ENCODE assay signal across 47 mouse cellular contexts in genomic region chr7:5448627-5449026, GRCm38 (mm10). TPM values are rescaled to one million over a fixed set of nuclear protein-coding genes. Genes with fewer than 3 reads are reported as not detected.
"Had no signal": no experiment of that assay in that cellular context is flagged by ENCODE, and none has a peak within 500 bp of the region (broad histone marks: within the 10 kb centered on the region; RNA-seq: fewer than 3 reads in every experiment).

No protein-coding gene starts in this region.

- H3K9ac ChIP-seq: limb, embryonic 12.5 days; limb, embryonic 13.5 days; limb, embryonic 15.5 days; liver, embryonic 12.5 days; liver, embryonic 13.5 days; liver, embryonic 14.5 days; liver, embryonic 15.5 days; lung, embryonic 14.5 days; lung, embryonic 15.5 days; midbrain, embryonic 12.5 days; midbrain, embryonic 13.5 days; midbrain, embryonic 15.5 days; neural tube, embryonic 12.5 days had no signal

- DNase-seq: left cerebral cortex, postnatal 4 days; liver; liver, embryonic 13.5 days; lung, adult 18-20 months; lung, adult 2 months; lung, embryonic 14.5 days; lung, postnatal 10 days; lung, postnatal 14 days; lung, postnatal 36 days; lung, postnatal 4 days; midbrain, embryonic 14.5 days had no signal

- H3K36me3 ChIP-seq: limb, embryonic 10.5 days; limb, embryonic 12.5 days; limb, embryonic 13.5 days; limb, embryonic 15.5 days; liver, embryonic 12.5 days; liver, embryonic 13.5 days; liver, embryonic 15.5 days; lung, embryonic 15.5 days; midbrain, embryonic 10.5 days; midbrain, embryonic 12.5 days; midbrain, embryonic 13.5 days; midbrain, embryonic 15.5 days; neural tube, embryonic 12.5 days had no signal

- H3K9me3 ChIP-seq: limb, embryonic 15.5 days; lung, embryonic 15.5 days; megakaryocyte, embryonic 14.5 days; midbrain, embryonic 15.5 days had no signal

- H3K27ac ChIP-seq: left cerebral cortex, adult 2 months; limb, embryonic 10.5 days; limb, embryonic 12.5 days; limb, embryonic 13.5 days; limb, embryonic 15.5 days; liver, embryonic 12.5 days; liver, embryonic 13.5 days; liver, embryonic 14.5 days; liver, embryonic 15.5 days; lung, embryonic 15.5 days; macrophage; midbrain, embryonic 10.5 days; midbrain, embryonic 12.5 days; midbrain, embryonic 13.5 days; midbrain, embryonic 15.5 days; neural tube, embryonic 12.5 days had no signal

- H3K27me3 ChIP-seq: limb, embryonic 12.5 days; limb, embryonic 13.5 days; limb, embryonic 15.5 days; liver, embryonic 12.5 days; liver, embryonic 13.5 days; liver, embryonic 15.5 days; lung, embryonic 15.5 days; megakaryocyte, embryonic 14.5 days; midbrain, embryonic 12.5 days; midbrain, embryonic 13.5 days; midbrain, embryonic 15.5 days; neural tube, embryonic 12.5 days had no signal

- H3K4me2 ChIP-seq: limb, embryonic 12.5 days; limb, embryonic 13.5 days; limb, embryonic 15.5 days; liver, embryonic 11.5 days; liver, embryonic 12.5 days; liver, embryonic 13.5 days; liver, embryonic 15.5 days; lung, embryonic 14.5 days; lung, embryonic 15.5 days; midbrain, embryonic 11.5 days; midbrain, embryonic 12.5 days; midbrain, embryonic 13.5 days; midbrain, embryonic 15.5 days; neural tube, embryonic 12.5 days had no signal

- H3K4me1 ChIP-seq: limb, embryonic 10.5 days; limb, embryonic 12.5 days; limb, embryonic 13.5 days; limb, embryonic 15.5 days; liver, embryonic 12.5 days; liver, embryonic 13.5 days; liver, embryonic 15.5 days; lung, embryonic 15.5 days; megakaryocyte, embryonic 14.5 days; midbrain, embryonic 10.5 days; midbrain, embryonic 12.5 days; midbrain, embryonic 13.5 days; midbrain, embryonic 15.5 days; neural tube, embryonic 12.5 days had no signal

- ATAC-seq: liver, embryonic 12.5 days; lung, postnatal 0 days; midbrain, embryonic 13.5 days; midbrain, embryonic 15.5 days; midbrain, embryonic 16.5 days had no signal

- H3K4me3 ChIP-seq: left cerebral cortex, adult 2 months; limb, embryonic 10.5 days; limb, embryonic 12.5 days; limb, embryonic 13.5 days; limb, embryonic 15.5 days; liver, embryonic 12.5 days; liver, embryonic 13.5 days; liver, embryonic 15.5 days; lung, embryonic 15.5 days; megakaryocyte, embryonic 14.5 days; midbrain, embryonic 10.5 days; midbrain, embryonic 12.5 days; midbrain, embryonic 13.5 days; midbrain, embryonic 15.5 days; myocyte; neural tube, embryonic 12.5 days had no signal

RNA-seq across cellular contexts. Expression of gene Vmn1r59, which starts 7.9 kb away (rescaled TPM):
- total RNA-seq: left cerebral cortex, adult 2 months; left cerebral cortex, adult 8-10 months; left cerebral cortex, postnatal 10 days; left cerebral cortex, postnatal 14 days; left cerebral cortex, postnatal 25 days; left cerebral cortex, postnatal 36 days; left cerebral cortex, postnatal 4 days; megakaryocyte progenitor cell, adult 5-6 weeks; megakaryocyte, adult 5-6 weeks; megakaryocyte-erythroid progenitor cell, adult 5-6 weeks; midbrain, postnatal 0 days; monocyte, adult 5-6 weeks had no signal
- polyA plus RNA-seq: limb, embryonic 10.5 days; limb, embryonic 11.5 days; limb, embryonic 12.5 days; limb, embryonic 13.5 days; limb, embryonic 14.5 days; limb, embryonic 15.5 days; liver, embryonic 11.5 days; liver, embryonic 12.5 days; liver, embryonic 13.5 days; liver, embryonic 14.5 days; liver, embryonic 15.5 days; liver, embryonic 16.5 days; lung, adult 2 months; lung, embryonic 14.5 days; lung, embryonic 15.5 days; lung, embryonic 16.5 days; lung, postnatal 0 days; macrophage; midbrain, embryonic 10.5 days; midbrain, embryonic 11.5 days; midbrain, embryonic 12.5 days; midbrain, embryonic 13.5 days; midbrain, embryonic 14.5 days; midbrain, embryonic 15.5 days; midbrain, embryonic 16.5 days; midbrain, postnatal 0 days; myocyte; neural tube, embryonic 11.5 days; neural tube, embryonic 12.5 days had no signal

RNA-seq across cellular contexts. Expression of gene Vmn1r58, which starts 35.4 kb away (rescaled TPM):
- total RNA-seq: left cerebral cortex, adult 2 months; left cerebral cortex, postnatal 10 days; left cerebral cortex, postnatal 14 days; left cerebral cortex, postnatal 25 days; left cerebral cortex, postnatal 36 days; left cerebral cortex, postnatal 4 days; megakaryocyte progenitor cell, adult 5-6 weeks; megakaryocyte, adult 5-6 weeks; megakaryocyte-erythroid progenitor cell, adult 5-6 weeks; midbrain, postnatal 0 days; monocyte, adult 5-6 weeks had no signal
- polyA plus RNA-seq: limb, embryonic 10.5 days; limb, embryonic 11.5 days; limb, embryonic 12.5 days; limb, embryonic 14.5 days; limb, embryonic 15.5 days; liver, embryonic 11.5 days; liver, embryonic 12.5 days; liver, embryonic 13.5 days; liver, embryonic 14.5 days; liver, embryonic 15.5 days; liver, embryonic 16.5 days; lung, adult 2 months; lung, embryonic 14.5 days; lung, embryonic 15.5 days; lung, embryonic 16.5 days; lung, postnatal 0 days; macrophage; midbrain, embryonic 10.5 days; midbrain, embryonic 11.5 days; midbrain, embryonic 12.5 days; midbrain, embryonic 13.5 days; midbrain, embryonic 14.5 days; midbrain, embryonic 15.5 days; midbrain, embryonic 16.5 days; midbrain, postnatal 0 days; myocyte; neural tube, embryonic 11.5 days; neural tube, embryonic 12.5 days had no signal

RNA-seq across cellular contexts. Expression of gene Vmn2r28, which starts 45.1 kb away (rescaled TPM):
- total RNA-seq: left cerebral cortex, adult 2 months; left cerebral cortex, adult 8-10 months; left cerebral cortex, postnatal 10 days; left cerebral cortex, postnatal 14 days; left cerebral cortex, postnatal 25 days; left cerebral cortex, postnatal 36 days; left cerebral cortex, postnatal 4 days; megakaryocyte progenitor cell, adult 5-6 weeks; megakaryocyte, adult 5-6 weeks; megakaryocyte-erythroid progenitor cell, adult 5-6 weeks; midbrain, postnatal 0 days; monocyte, adult 5-6 weeks had no signal
- polyA plus RNA-seq: limb, embryonic 10.5 days; limb, embryonic 11.5 days; limb, embryonic 12.5 days; limb, embryonic 13.5 days; limb, embryonic 14.5 days; limb, embryonic 15.5 days; liver, embryonic 11.5 days; liver, embryonic 12.5 days; liver, embryonic 13.5 days; liver, embryonic 14.5 days; liver, embryonic 15.5 days; liver, embryonic 16.5 days; lung, adult 2 months; lung, embryonic 14.5 days; lung, embryonic 15.5 days; lung, embryonic 16.5 days; lung, postnatal 0 days; macrophage; midbrain, embryonic 10.5 days; midbrain, embryonic 11.5 days; midbrain, embryonic 12.5 days; midbrain, embryonic 13.5 days; midbrain, embryonic 14.5 days; midbrain, embryonic 15.5 days; midbrain, embryonic 16.5 days; midbrain, postnatal 0 days; myocyte; neural tube, embryonic 11.5 days; neural tube, embryonic 12.5 days had no signal
